Mouse (Mus musculus): Measurements from ENCODE around the gene Chkb. TPM values are rescaled to one million over a fixed set of nuclear protein-coding genes. Genes with fewer than 3 reads are reported as not detected.

The Chkb gene
- 19.2 and 20.4 TPM in 2 replicates for polyA plus RNA-seq (2012)

DNA sequence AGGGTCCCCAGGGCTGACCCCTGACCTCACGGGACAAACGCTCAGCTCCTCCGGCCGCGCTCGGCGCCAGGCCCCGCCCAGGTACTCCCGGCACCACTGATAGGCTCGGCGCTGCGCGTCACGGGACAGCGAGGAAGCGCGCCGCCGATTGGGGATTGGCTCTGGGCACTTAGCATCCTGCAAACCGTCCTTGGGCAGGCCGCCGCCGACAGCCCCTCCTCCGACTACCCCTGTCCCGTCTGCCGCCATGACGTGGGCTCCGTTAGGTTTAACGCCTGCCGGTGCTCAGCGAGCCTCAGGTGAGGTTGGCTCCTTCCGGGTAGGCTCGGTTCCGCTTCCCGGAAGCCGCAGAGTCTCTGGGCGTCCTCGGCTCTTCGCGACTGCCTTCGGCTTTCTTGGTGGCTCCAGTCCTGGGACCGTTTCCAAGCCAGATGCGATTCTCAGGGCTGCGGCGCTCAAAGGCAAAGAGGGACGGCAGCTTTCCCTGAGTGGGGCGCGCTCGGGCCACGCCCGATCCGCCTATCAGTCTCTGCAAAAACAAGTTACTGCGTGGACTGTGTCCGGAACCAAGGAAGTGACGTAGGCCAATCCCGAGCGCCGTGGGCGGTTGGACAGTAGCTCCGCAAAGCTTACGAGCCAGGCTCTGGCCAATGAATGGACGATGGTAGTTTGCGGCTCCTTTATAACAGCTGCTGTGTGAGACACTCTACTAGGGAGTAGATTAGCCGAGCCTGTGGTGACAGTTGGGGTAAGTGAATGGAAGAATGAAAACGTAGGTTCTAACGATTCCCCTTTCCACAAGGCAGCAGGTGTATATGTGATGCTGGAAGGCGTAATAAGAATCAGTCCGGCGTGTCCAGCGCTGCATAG lies at the start of gene Chkb, which contains the start of the genes C730034F03Rik and Gm44502:
Gene Chkb, minus strand, starts transcription at position 557 of the 870 bp plus-strand sequence.
Gene C730034F03Rik, plus strand, starts transcription at position 238 of the 870 bp plus-strand sequence.
Gene Gm44502, minus strand, starts transcription at position 345 of the 870 bp plus-strand sequence.
- Histone ChIP-seq H3K4me1 (ENCODE audit: control insufficient read depth) (peaks cover 51% of the 10 kb centered on the region), H3K9me3 (ENCODE audit: control insufficient read depth, low read length) (no peaks in the 10 kb centered on the region), H3K36me3 (ENCODE audit: control insufficient read depth) (peaks cover 33% of the 10 kb centered on the region), H3K27me3 (ENCODE audit: control insufficient read depth) (no peaks in the 10 kb centered on the region), H3K4me3 (replicated peaks) (peak within 1 kb of the TSS; percentile 97)
- TF ChIP-seq GATA1 (IDR thresholded peaks at IDR 0.05; ENCODE audit: low read length) = peak; percentile 17; the same call in 1 of the 2 replicates
- no peak for TF ChIP-seq TAL1 (IDR thresholded peaks at IDR 0.05; ENCODE audit: low read length)

DNA sequence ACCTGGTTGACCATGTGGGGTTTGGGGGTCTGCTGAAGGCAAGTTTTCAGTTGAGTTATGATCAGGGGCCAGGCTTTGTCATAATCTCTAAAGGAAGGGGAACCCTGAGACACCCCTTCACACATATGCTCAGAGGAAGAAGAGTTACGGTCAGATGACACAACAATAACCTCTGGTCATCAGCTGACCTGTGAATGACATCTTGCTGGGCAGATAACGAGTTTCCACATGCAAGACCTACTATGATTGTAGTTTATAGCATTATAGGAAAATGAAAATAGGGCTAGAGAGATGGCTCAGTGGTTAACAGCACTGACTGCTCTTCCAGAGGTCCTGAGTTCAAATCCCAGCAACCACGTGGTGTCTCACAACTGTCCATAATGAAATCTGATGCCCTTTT lies 48.9 kb upstream of the Chkb start:
- Histone ChIP-seq H3K27me3 (ENCODE audit: control insufficient read depth) (no peaks in the 10 kb centered on the region), H3K4me3 (replicated peaks) (no peak overlapping the region), H3K9me3 (ENCODE audit: control insufficient read depth, low read length) (no peaks in the 10 kb centered on the region), H3K4me1 (ENCODE audit: control insufficient read depth) (peaks cover 27% of the 10 kb centered on the region), H3K36me3 (ENCODE audit: control insufficient read depth) (no peaks in the 10 kb centered on the region; the same call in 1 of the 2 replicates)
- no peak for TF ChIP-seq GATA1 (IDR thresholded peaks at IDR 0.05; ENCODE audit: low read length)
- TF ChIP-seq TAL1 (IDR thresholded peaks at IDR 0.05; ENCODE audit: low read length) = no peak

DNA sequence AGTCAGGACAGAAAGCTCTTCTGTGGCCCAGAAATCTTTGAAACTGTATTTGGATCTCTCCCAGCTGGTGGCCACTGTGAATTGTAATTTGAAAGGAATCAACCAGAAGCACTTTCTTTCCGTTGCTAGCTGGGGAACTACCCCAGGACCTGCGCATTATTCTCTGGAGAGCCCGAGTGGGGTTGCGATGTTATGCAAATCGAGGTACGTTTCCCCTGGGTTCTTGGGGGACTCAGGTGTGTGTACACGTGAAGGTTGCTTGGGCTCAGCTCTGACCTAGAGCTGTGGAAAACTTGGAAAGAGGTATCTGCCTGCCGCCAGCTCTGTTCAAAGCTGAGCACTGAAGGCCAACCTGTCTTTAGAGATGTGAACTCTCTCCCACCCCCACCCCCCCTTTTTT lies 48.1 kb upstream of the Chkb start:
- no peak overlapping the region for H3K4me3 ChIP-seq (replicated peaks)
- no peaks in the 10 kb centered on the region for H3K27me3 ChIP-seq (ENCODE audit: control insufficient read depth)
- TF ChIP-seq GATA1 (IDR thresholded peaks at IDR 0.05; ENCODE audit: low read length) = no peak
- H3K4me1 ChIP-seq (ENCODE audit: control insufficient read depth) = peaks cover 27% of the 10 kb centered on the region
- H3K9me3 ChIP-seq (ENCODE audit: control insufficient read depth, low read length) = no peaks in the 10 kb centered on the region
- no peaks in the 10 kb centered on the region; the same call in 1 of the 2 replicates for H3K36me3 ChIP-seq (ENCODE audit: control insufficient read depth)

DNA sequence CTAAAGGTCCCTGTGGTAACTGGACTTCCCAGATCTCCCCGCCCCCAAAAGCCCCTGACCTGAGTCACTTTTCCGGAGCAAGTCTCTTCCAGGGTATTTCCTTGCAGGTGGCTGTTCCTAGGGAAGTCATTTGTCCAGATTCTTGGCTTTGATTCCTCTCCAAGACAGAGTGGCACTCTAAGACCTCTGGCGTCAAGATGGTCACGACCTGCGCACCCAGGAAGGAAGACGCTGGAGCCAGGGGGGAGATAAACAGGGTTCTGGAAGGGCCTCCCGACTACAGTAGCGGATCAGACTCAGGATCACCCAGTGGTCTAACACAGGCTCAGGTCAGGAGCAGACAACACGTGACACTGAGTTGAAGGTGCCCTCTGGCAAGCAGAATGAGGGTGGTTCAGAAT lies 47.4 kb upstream of the Chkb start, which contains the start of gene Arsa:
Gene Arsa, minus strand, starts transcription at position 335 of the 401 bp plus-strand sequence.
- Histone ChIP-seq H3K9me3 (ENCODE audit: control insufficient read depth, low read length) (no peaks in the 10 kb centered on the region), H3K4me1 (ENCODE audit: control insufficient read depth) (peaks cover 27% of the 10 kb centered on the region), H3K27me3 (ENCODE audit: control insufficient read depth) (no peaks in the 10 kb centered on the region), H3K36me3 (ENCODE audit: control insufficient read depth) (no peaks in the 10 kb centered on the region; the same call in 1 of the 2 replicates), H3K4me3 (replicated peaks) (peak within 1 kb of the TSS; percentile 71)
- no peak for TF ChIP-seq TAL1 (IDR thresholded peaks at IDR 0.05; ENCODE audit: low read length)
- no peak for TF ChIP-seq GATA1 (IDR thresholded peaks at IDR 0.05; ENCODE audit: low read length)

DNA sequence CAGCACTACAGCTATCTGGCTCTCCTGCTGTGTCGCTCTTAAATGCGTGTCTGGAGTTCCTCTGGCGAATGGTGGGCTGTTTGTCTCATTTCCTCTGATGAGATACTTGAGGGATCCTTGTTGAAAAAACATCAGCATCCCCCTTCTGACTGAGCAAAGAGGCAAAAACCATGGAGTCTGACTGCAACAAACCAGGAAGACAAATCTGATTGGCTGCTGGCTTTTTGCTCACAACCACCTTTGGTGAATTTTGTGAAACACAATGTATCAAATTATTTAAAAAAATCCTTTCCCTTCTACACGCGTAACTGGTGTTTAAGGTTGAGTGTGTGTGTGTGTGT lies 46.7 kb upstream of the Chkb start:
- no peaks in the 10 kb centered on the region; the same call in 1 of the 2 replicates for H3K36me3 ChIP-seq (ENCODE audit: control insufficient read depth)
- peaks cover 27% of the 10 kb centered on the region for H3K4me1 ChIP-seq (ENCODE audit: control insufficient read depth)
- peak overlapping the region; percentile 71 for H3K4me3 ChIP-seq (replicated peaks)
- no peaks in the 10 kb centered on the region for H3K27me3 ChIP-seq (ENCODE audit: control insufficient read depth)
- TF ChIP-seq TAL1 (IDR thresholded peaks at IDR 0.05; ENCODE audit: low read length) = no peak
- TF ChIP-seq GATA1 (IDR thresholded peaks at IDR 0.05; ENCODE audit: low read length) = no peak
- H3K9me3 ChIP-seq (ENCODE audit: control insufficient read depth, low read length) = no peaks in the 10 kb centered on the region

DNA sequence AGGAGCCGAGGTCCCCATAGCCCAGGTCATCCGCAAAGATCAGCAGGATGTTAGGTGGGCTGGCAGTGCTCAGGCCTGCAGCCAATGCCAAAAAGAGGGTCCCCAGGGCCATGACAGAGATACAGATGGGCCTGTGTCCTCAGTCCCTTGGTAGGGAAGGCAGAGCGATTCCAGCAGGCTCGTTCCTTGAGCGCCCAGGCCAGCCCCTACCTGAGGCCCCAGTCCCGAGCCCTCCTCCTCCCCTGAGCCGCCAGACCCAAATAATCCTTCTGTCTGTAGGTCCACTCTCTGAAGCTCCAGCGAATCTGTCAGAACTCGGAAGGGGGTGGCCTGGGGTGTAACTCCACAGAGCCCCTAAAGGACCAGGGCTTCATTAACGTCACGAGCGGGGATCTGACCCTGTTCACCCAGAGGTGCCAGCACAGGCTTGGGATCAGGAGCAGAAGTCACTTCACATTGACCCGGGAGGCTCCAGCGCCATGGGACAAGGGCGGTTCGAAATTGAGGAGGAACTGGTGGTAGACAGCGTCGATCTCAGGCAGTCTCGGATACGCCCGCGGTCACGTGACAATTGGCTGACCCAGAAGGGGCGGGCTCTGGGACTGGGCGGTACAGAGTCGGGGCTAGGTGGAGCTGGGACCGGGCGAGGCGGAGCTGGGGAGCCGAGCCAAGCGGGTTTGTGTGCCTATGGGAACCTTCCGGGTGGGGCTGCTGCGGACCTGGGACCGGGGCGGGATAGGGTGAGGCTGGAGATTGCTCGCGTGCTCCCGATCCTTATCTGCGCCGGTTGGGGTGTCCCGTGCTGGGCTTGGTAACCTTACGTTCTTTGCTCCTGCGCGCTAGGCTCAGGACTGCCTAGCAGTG lies 46.1 kb upstream of the Chkb start:
- H3K36me3 ChIP-seq (ENCODE audit: control insufficient read depth) = no peaks in the 10 kb centered on the region; the same call in 1 of the 2 replicates
- peak overlapping the region; percentile 71 for H3K4me3 ChIP-seq (replicated peaks)
- no peak for TF ChIP-seq TAL1 (IDR thresholded peaks at IDR 0.05; ENCODE audit: low read length)
- peak; percentile 51 for TF ChIP-seq GATA1 (IDR thresholded peaks at IDR 0.05; ENCODE audit: low read length)
- no peaks in the 10 kb centered on the region for H3K27me3 ChIP-seq (ENCODE audit: control insufficient read depth)
- peaks cover 27% of the 10 kb centered on the region for H3K4me1 ChIP-seq (ENCODE audit: control insufficient read depth)
- no peaks in the 10 kb centered on the region for H3K9me3 ChIP-seq (ENCODE audit: control insufficient read depth, low read length)

DNA sequence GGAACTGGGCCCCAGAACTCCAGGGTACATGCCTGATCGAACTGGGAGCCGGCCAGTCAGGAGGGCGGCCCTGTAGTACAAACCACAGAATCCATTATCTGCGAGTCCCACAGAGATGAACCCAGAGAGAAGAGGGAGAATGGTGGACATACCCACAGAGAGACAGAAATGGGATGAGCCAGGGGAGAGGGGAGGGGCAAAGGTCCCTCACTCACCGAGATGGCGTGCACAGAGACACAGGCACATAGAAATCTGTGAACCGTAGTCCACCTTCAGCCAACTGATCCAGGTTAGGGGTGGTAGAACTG lies 45.5 kb upstream of the Chkb start:
- H3K9me3 ChIP-seq (ENCODE audit: control insufficient read depth, low read length) = no peaks in the 10 kb centered on the region
- H3K4me3 ChIP-seq (replicated peaks) = peak overlapping the region; percentile 71
- H3K27me3 ChIP-seq (ENCODE audit: control insufficient read depth) = no peaks in the 10 kb centered on the region

DNA sequence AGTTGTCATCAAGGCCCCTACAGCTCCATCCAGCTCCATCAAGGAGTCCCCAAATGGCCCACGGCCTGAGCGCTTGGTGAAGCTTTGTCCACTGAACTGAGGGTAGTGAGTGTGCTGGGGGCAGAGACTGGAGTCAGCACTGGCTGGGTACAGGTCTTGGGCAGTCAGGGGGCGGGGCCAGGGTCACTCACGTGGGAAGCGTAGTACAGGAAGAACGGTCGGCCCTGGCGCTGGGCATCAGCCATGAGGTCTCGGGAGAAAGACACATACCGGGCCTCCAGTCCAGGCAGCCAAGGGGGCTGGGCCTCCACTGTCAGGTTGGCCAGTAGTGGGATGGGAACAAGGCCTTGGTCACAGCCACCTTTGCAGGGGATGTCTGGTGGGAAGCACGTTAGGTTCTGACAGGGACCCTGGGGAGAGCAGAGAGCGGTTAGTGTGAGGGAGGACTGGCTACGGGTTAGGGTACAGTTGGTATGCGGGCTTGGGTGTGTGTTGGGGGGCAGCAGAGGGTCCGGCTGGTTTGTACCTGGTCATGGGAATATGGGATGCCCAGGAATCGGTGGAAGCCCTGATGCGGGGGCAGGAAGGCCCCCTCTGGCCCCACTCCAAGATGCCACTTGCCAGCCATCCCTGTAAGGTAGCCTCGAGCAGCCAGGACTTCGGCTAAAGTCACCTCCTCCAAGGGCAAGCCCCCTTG lies 45.0 kb upstream of the Chkb start:
- no peaks in the 10 kb centered on the region for H3K9me3 ChIP-seq (ENCODE audit: control insufficient read depth, low read length)
- H3K27me3 ChIP-seq (ENCODE audit: control insufficient read depth) = no peaks in the 10 kb centered on the region
- no peak overlapping the region for H3K4me3 ChIP-seq (replicated peaks)
- peaks cover 27% of the 10 kb centered on the region for H3K4me1 ChIP-seq (ENCODE audit: control insufficient read depth)
- no peak for TF ChIP-seq TAL1 (IDR thresholded peaks at IDR 0.05; ENCODE audit: low read length)
- TF ChIP-seq GATA1 (IDR thresholded peaks at IDR 0.05; ENCODE audit: low read length) = no peak
- no peaks in the 10 kb centered on the region; the same call in 1 of the 2 replicates for H3K36me3 ChIP-seq (ENCODE audit: control insufficient read depth)

More for the DNA sequence above, 45.5 kb upstream of the Chkb start:
- Histone ChIP-seq H3K36me3 (ENCODE audit: control insufficient read depth) (no peaks in the 10 kb centered on the region; the same call in 1 of the 2 replicates), H3K4me1 (ENCODE audit: control insufficient read depth) (peaks cover 27% of the 10 kb centered on the region)
- no peak for TF ChIP-seq TAL1 (IDR thresholded peaks at IDR 0.05; ENCODE audit: low read length)
- TF ChIP-seq GATA1 (IDR thresholded peaks at IDR 0.05; ENCODE audit: low read length) = no peak

All from erythroblast, embryonic 14.5 days (primary cell).